ENCODE assay signal across 22 mouse cellular contexts in genomic region chr16:12052051-12052450, GRCm38 (mm10).
DNase-seq lines count a peak whose midpoint lies in the region; ATAC-seq and TF ChIP-seq lines count a peak whose summit lies in the region.
"Had no signal": no experiment of that assay in that cellular context is flagged by ENCODE, and none has a peak within 500 bp of the region (broad histone marks: within the 10 kb centered on the region; RNA-seq: fewer than 3 reads in every experiment).

No protein-coding gene starts in this region.

- peak; percentile 95 for ATAC-seq in heart, embryonic 11.5 days (replicated peaks; ENCODE audit: insufficient number of reproducible peaks, low FRiP score, low TSS enrichment)
- peak; percentile 96 for ATAC-seq in liver, embryonic 14.5 days (ENCODE audit: insufficient read depth)
- ATAC-seq: hindbrain, postnatal 0 days; intestine, embryonic 16.5 days; midbrain, embryonic 13.5 days had no signal

- no peak for TF ChIP-seq CTCF in liver, embryonic 14.5 days (IDR thresholded peaks at IDR 0.05; ENCODE audit: low read depth)

- no peak overlapping the region for H3K4me3 ChIP-seq in heart, embryonic 11.5 days (ENCODE audit: low read depth, low read length)
- H3K4me3 ChIP-seq in liver, embryonic 14.5 days (ENCODE audit: insufficient read depth in 1 of 2, low read depth in 2 of 2, low read length in 2 of 2): no peak overlapping the region
- H3K4me3 ChIP-seq: forebrain, embryonic 12.5 days; hindbrain, embryonic 10.5 days; midbrain, embryonic 13.5 days had no signal

- peak; percentile 90 for TF ChIP-seq EP300 in liver, embryonic 14.5 days (IDR thresholded peaks at IDR 0.05; ENCODE audit: low read depth)

- H3K4me1 ChIP-seq in heart, embryonic 11.5 days (ENCODE audit: control insufficient read depth, insufficient read depth, low read length): no peaks in the 10 kb centered on the region
- H3K4me1 ChIP-seq in liver, embryonic 14.5 days (replicated peaks; ENCODE audit: control insufficient read depth in 2 of 2, insufficient read depth in 2 of 2, low read length in 1 of 2): peaks cover 18 to 34% of the 10 kb centered on the region in 2 experiments
- H3K4me1 ChIP-seq: forebrain, embryonic 12.5 days; hindbrain, embryonic 10.5 days; midbrain, embryonic 13.5 days had no signal

- peak overlapping the region; percentile 69 for H3K27ac ChIP-seq in heart, embryonic 11.5 days (ENCODE audit: low read depth, low read length)
- peak overlapping the region; percentile 3; the same call in 1 of the 2 replicates for H3K27ac ChIP-seq in liver, embryonic 14.5 days
- H3K27ac ChIP-seq: forebrain, embryonic 12.5 days; hindbrain, embryonic 10.5 days; hindbrain, postnatal 0 days; midbrain, embryonic 13.5 days had no signal

- H3K36me3 ChIP-seq in heart, embryonic 11.5 days (ENCODE audit: control insufficient read depth, insufficient read depth, low read length): no peaks in the 10 kb centered on the region
- no peaks in the 10 kb centered on the region for H3K36me3 ChIP-seq in liver, embryonic 14.5 days (replicated peaks; ENCODE audit: control insufficient read depth, insufficient read depth, low read depth)
- H3K36me3 ChIP-seq: forebrain, embryonic 12.5 days; hindbrain, embryonic 10.5 days; midbrain, embryonic 13.5 days had no signal

- H3K27me3 ChIP-seq in heart, embryonic 11.5 days (ENCODE audit: control insufficient read depth, insufficient read depth, low read length): no peaks in the 10 kb centered on the region
- H3K27me3 ChIP-seq in liver, embryonic 14.5 days (ENCODE audit: control insufficient read depth, insufficient read depth, low read length): no peaks in the 10 kb centered on the region
- H3K27me3 ChIP-seq: forebrain, embryonic 12.5 days; midbrain, embryonic 13.5 days had no signal

- no peak overlapping the region for H3K4me2 ChIP-seq in heart, embryonic 11.5 days
- H3K4me2 ChIP-seq in liver, embryonic 14.5 days (ENCODE audit: low read depth): peak overlapping the region; percentile 28
- H3K4me2 ChIP-seq: forebrain, embryonic 12.5 days; midbrain, embryonic 13.5 days had no signal

- no peaks in the 10 kb centered on the region for H3K9me3 ChIP-seq in heart, embryonic 11.5 days (replicated peaks; ENCODE audit: control insufficient read depth, low read length)
- no peaks in the 10 kb centered on the region for H3K9me3 ChIP-seq in liver, embryonic 14.5 days (ENCODE audit: control insufficient read depth, low read length)
- H3K9me3 ChIP-seq: forebrain, embryonic 12.5 days; hindbrain, embryonic 10.5 days; midbrain, embryonic 13.5 days had no signal

- H3K9ac ChIP-seq in heart, embryonic 11.5 days (ENCODE audit: low read depth, low read length): no peak overlapping the region
- H3K9ac ChIP-seq in liver, embryonic 14.5 days (replicated peaks): no peak overlapping the region
- H3K9ac ChIP-seq: forebrain, embryonic 12.5 days; midbrain, embryonic 13.5 days had no signal

- no peak for DNase-seq in heart, adult 18-20 months
- DNase-seq in c-Kit-positive CD71-positive TER-119-positive erythroid progenitor cells, embryonic 14.5 days (ENCODE audit: low spot score): peak; percentile 65
- peak; percentile 58 to 80 (median 77) for DNase-seq in liver, embryonic 14.5 days (ENCODE audit: low read depth in 3 of 3, low spot score in 3 of 3)
- peak; percentile 34 for DNase-seq in yolk sac, embryonic 10.5 days (ENCODE audit: low spot score)
- DNase-seq in urinary bladder, postnatal 25 days (ENCODE audit: low spot score): no peak
- no peak for DNase-seq in retina, postnatal 1 day
- DNase-seq: adrenal gland, postnatal 25 days; cerebellum, adult 11-12 months; cerebellum, postnatal 10 days; heart, postnatal 10 days; kidney, adult 9 months; kidney, postnatal 14 days; left cerebral cortex, postnatal 4 days; lung, postnatal 10 days; thymus, adult 18-20 months; thymus, postnatal 36 days had no signal

- 72% methylated on average over 1 of the region's 1 CpGs for WGBS in heart, embryonic 11.5 days (ENCODE audit: insufficient replicate concordance)
- 10% methylated on average over 1 of the region's 1 CpGs for WGBS in liver, embryonic 14.5 days (ENCODE audit: insufficient replicate concordance)

Comparison
In these comparisons a context has a peak if more than half of its experiments do, and no peak if none do; other contexts are left out.
1. DNase-seq: peak in c-Kit-positive CD71-positive TER-119-positive erythroid progenitor cells, embryonic 14.5 days (single experiment), liver, embryonic 14.5 days (3 of 3) and yolk sac, embryonic 10.5 days (single experiment); none in heart, adult 18-20 months (0 of 2), urinary bladder, postnatal 25 days (single experiment) and retina, postnatal 1 day (single experiment).